ENCODE assay signal across 8 mouse cellular contexts in the genomic region with DNA sequence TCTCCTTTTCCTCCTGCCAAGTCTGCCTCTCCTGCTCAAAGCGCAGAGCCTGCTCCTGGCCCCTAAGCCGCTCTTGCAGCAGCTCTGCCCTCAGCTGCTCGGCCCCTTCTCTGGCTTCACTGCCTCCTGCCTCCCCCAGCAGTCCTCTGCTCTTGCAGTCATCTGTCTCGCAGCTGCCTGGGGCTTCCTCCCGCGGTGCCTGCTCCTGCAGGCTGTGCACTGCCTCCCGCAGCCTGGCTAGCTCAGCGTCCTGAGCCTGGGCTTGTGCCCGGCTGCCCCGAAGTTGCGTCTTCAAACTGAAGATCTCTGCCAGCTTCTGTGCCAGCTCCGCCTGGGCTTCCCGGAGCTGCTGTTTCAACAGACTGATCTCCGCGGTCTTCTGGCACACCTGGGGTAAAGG. TPM values are rescaled to one million over a fixed set of nuclear protein-coding genes. Genes with fewer than 3 reads are reported as not detected.
DNase-seq lines count a peak whose midpoint lies in the region; ATAC-seq and TF ChIP-seq lines count a peak whose summit lies in the region.
"Had no signal": no experiment of that assay in that cellular context is flagged by ENCODE, and none has a peak within 500 bp of the region (broad histone marks: within the 10 kb centered on the region; RNA-seq: fewer than 3 reads in every experiment).

No protein-coding gene starts in this region.

- no peak overlapping the region for H3ac ChIP-seq in myocyte (ENCODE audit: control insufficient read depth, insufficient read length)

- no peaks in the 10 kb centered on the region for H3K79me2 ChIP-seq in myocyte (ENCODE audit: control insufficient read depth, insufficient read depth)

- H3K4me1 ChIP-seq in kidney, adult 2 months (ENCODE audit: control insufficient read depth, insufficient read depth, low read length), result peaks cover 15% of the 10 kb centered on the region; the same call in 1 of the 2 replicates
- peaks cover 18% of the 10 kb centered on the region for H3K4me1 ChIP-seq in bone marrow macrophage, adult 2 months (ENCODE audit: control insufficient read depth, insufficient read depth, low read length)

- H3K36me3 ChIP-seq in kidney, adult 2 months (ENCODE audit: control insufficient read depth, insufficient read depth, low read length), result no peaks in the 10 kb centered on the region
- peaks cover 3% of the 10 kb centered on the region for H3K36me3 ChIP-seq in myocyte (ENCODE audit: control insufficient read depth, insufficient read depth)

- 60% methylated on average over 15 of the region's 15 CpGs for WGBS in kidney, adult 2 months

- no peak for TF ChIP-seq POLR2A in kidney, adult 2 months (IDR thresholded peaks at IDR 0.05; ENCODE audit: low read depth, low read length)
- TF ChIP-seq POLR2A in bone marrow macrophage, adult 2 months (IDR thresholded peaks at IDR 0.05; ENCODE audit: borderline replicate concordance, low read depth, low read length), result no peak
- TF ChIP-seq POLR2A in myocyte (IDR thresholded peaks at IDR 0.05; ENCODE audit: insufficient read length, low read depth), result no peak

- no peak overlapping the region for H3K27ac ChIP-seq in kidney, adult 2 months (ENCODE audit: insufficient read depth, low read depth, low read length)
- peak overlapping the region; percentile 67 for H3K27ac ChIP-seq in bone marrow macrophage, adult 2 months (ENCODE audit: insufficient read depth, low read depth, low read length)

- H3K27me3 ChIP-seq in kidney, adult 2 months (replicated peaks; ENCODE audit: control insufficient read depth, insufficient read depth, low read length), result no peaks in the 10 kb centered on the region
- H3K27me3 ChIP-seq in myocyte (ENCODE audit: control insufficient read depth, insufficient read depth, insufficient read length), result no peaks in the 10 kb centered on the region

- peak; percentile 56 for DNase-seq in kidney, adult 2 months
- DNase-seq in kidney, postnatal 10 days, result no peak
- DNase-seq in cerebellum, postnatal 25 days, result peak; percentile 52 to 57
- no peak for DNase-seq in right cerebral cortex, adult 18-20 months
- DNase-seq: midbrain, embryonic 14.5 days had no signal

- no peak for ATAC-seq in activated CD4-positive, CD25-positive, alpha-beta regulatory T cell, adult 4 months

- no peak overlapping the region for H3K4me3 ChIP-seq in kidney, adult 2 months (ENCODE audit: insufficient read depth, low read depth, low read length)
- H3K4me3 ChIP-seq in bone marrow macrophage, adult 2 months (ENCODE audit: insufficient read depth, low read length), result peak overlapping the region; percentile 23
- no peak overlapping the region for H3K4me3 ChIP-seq in myocyte

- no peak overlapping the region for H3K4me2 ChIP-seq in myocyte (ENCODE audit: low read depth)

- no peak for TF ChIP-seq CTCF in kidney, adult 2 months (conservative IDR thresholded peaks at IDR 0.05; ENCODE audit: insufficient read depth, insufficient read length, low read depth, low read length)
- TF ChIP-seq CTCF in bone marrow macrophage, adult 2 months (IDR thresholded peaks at IDR 0.05; ENCODE audit: low read depth, low read length), result no peak

TF ChIP-seq in myocyte, 11 proteins besides CTCF, POLR2A, EP300 and RAD21:
- TF ChIP-seq TCF3 (IDR thresholded peaks at IDR 0.05; ENCODE audit: insufficient read length, low read depth), result no peak
- peak in 2 of 3 experiments; percentile 40 to 56 for TF ChIP-seq MYOG (IDR thresholded peaks at IDR 0.05; ENCODE audit: control insufficient read depth in 1 of 3, insufficient read depth in 1 of 3, insufficient read length in 2 of 3, low read depth in 2 of 3)
- TF ChIP-seq MYOD1 (IDR thresholded peaks at IDR 0.05; ENCODE audit: control insufficient read depth in 1 of 3, insufficient read length in 2 of 3, low read depth in 2 of 3), result peak in 1 of 3 experiments; percentile 7
- no peak for TF ChIP-seq MAX (IDR thresholded peaks at IDR 0.05; ENCODE audit: low read depth)
- TF ChIP-seq REST (IDR thresholded peaks at IDR 0.05; ENCODE audit: insufficient read depth, insufficient read length), result no peak
- no peak for TF ChIP-seq CEBPB (IDR thresholded peaks at IDR 0.05; ENCODE audit: insufficient read depth, poor library complexity, severe bottlenecking)
- no peak for TF ChIP-seq SRF (IDR thresholded peaks at IDR 0.05; ENCODE audit: control insufficient read depth, insufficient read length, low read depth)
- TF ChIP-seq USF1 (IDR thresholded peaks at IDR 0.05; ENCODE audit: low read depth), result no peak
- no peak for TF ChIP-seq E2F4 (IDR thresholded peaks at IDR 0.05; ENCODE audit: insufficient read depth)
- TF ChIP-seq POLR2AphosphoS2 (IDR thresholded peaks at IDR 0.05; ENCODE audit: insufficient read length, low read depth), result no peak
- no peak for TF ChIP-seq TCF12 (IDR thresholded peaks at IDR 0.05; ENCODE audit: insufficient read depth, poor library complexity, severe bottlenecking)

RNA-seq across cellular contexts. Expression of a gene that starts 6.9 kb away (rescaled TPM):
- 11.8 and 13.6 TPM in 2 replicates for polyA plus RNA-seq in kidney, adult 2 months (2012; rRNA removed)
- polyA plus RNA-seq in bone marrow macrophage, adult 2 months (2012; ENCODE audit: insufficient read depth, insufficient read length, missing spikeins), result 8.7 and 9.8 TPM in 2 replicates
- 16.3 TPM for polyA plus RNA-seq in myocyte (2012; fragmentation: generic; extraction: Trizol)
- 1 to 10 TPM; 1.7 to 2.1 TPM for polyA plus RNA-seq in activated CD4-positive, CD25-positive, alpha-beta regulatory T cell, adult 4 months (2017; shearing (Covaris generic))

RNA-seq across cellular contexts. Expression of a gene that starts 7.0 kb away (rescaled TPM):
- 10.7 and 13.7 TPM in 2 replicates for polyA plus RNA-seq in kidney, adult 2 months (2012; rRNA removed)
- 8.1 and 9.2 TPM in 2 replicates for polyA plus RNA-seq in bone marrow macrophage, adult 2 months (2012; ENCODE audit: insufficient read depth, insufficient read length, missing spikeins)
- 0.25 TPM for polyA plus RNA-seq in myocyte (2012; fragmentation: generic; extraction: Trizol)
- 1 to 10 TPM in 1 of 2 experiments, under 1 TPM in 1; 0.60 to 1.1 TPM for polyA plus RNA-seq in activated CD4-positive, CD25-positive, alpha-beta regulatory T cell, adult 4 months (2017; shearing (Covaris generic))

RNA-seq across cellular contexts. Expression of a gene that starts 8.1 kb away (rescaled TPM):
- polyA plus RNA-seq in kidney, adult 2 months (2012; rRNA removed), result 46.6 and 52.9 TPM in 2 replicates
- polyA plus RNA-seq in bone marrow macrophage, adult 2 months (2012; ENCODE audit: insufficient read depth, insufficient read length, missing spikeins), result 42.4 and 43.7 TPM in 2 replicates
- polyA plus RNA-seq in myocyte (2012; fragmentation: generic; extraction: Trizol), result 41.0 TPM
- 10 to 100 TPM; 33.3 to 38.6 TPM for polyA plus RNA-seq in activated CD4-positive, CD25-positive, alpha-beta regulatory T cell, adult 4 months (2017; shearing (Covaris generic))

RNA-seq across cellular contexts. Expression of a gene that starts 24.2 kb away (rescaled TPM):
- 44.6 and 49.8 TPM in 2 replicates for polyA plus RNA-seq in kidney, adult 2 months (2012; rRNA removed)
- polyA plus RNA-seq in bone marrow macrophage, adult 2 months (2012; ENCODE audit: insufficient read depth, insufficient read length, missing spikeins), result 33.9 and 38.8 TPM in 2 replicates
- 137 TPM for polyA plus RNA-seq in myocyte (2012; fragmentation: generic; extraction: Trizol)
- 100 to 1,000 TPM; 128 to 145 TPM for polyA plus RNA-seq in activated CD4-positive, CD25-positive, alpha-beta regulatory T cell, adult 4 months (2017; shearing (Covaris generic))

RNA-seq across cellular contexts. Expression of a gene that starts 37.1 kb away (rescaled TPM):
- 116 and 138 TPM in 2 replicates for polyA plus RNA-seq in kidney, adult 2 months (2012; rRNA removed)
- polyA plus RNA-seq in bone marrow macrophage, adult 2 months (2012; ENCODE audit: insufficient read depth, insufficient read length, missing spikeins), result 144 and 159 TPM in 2 replicates
- 371 TPM for polyA plus RNA-seq in myocyte (2012; fragmentation: generic; extraction: Trizol)
- 10 to 100 TPM; 39.0 to 43.1 TPM for polyA plus RNA-seq in activated CD4-positive, CD25-positive, alpha-beta regulatory T cell, adult 4 months (2017; shearing (Covaris generic))

Comparison
In these comparisons a context has a peak if more than half of its experiments do, and no peak if none do; other contexts are left out.
1. DNase-seq: peak in kidney, adult 2 months (single experiment) and cerebellum, postnatal 25 days (2 of 2); none in kidney, postnatal 10 days (single experiment) and right cerebral cortex, adult 18-20 months (single experiment).